Mouse (Mus musculus) neural tube, embryonic 14.5 days (tissue): ENCODE measurements around the gene Abcb5. TPM values are rescaled to one million over a fixed set of nuclear protein-coding genes. Genes with fewer than 3 reads are reported as not detected.

Experiments used
- ATAC-seq: fragments of 200-750 bp; cut with Nextera tagmentation; 2 replicates; pipeline ENCODE4 v1.8.0; 2017; ENCODE audit warnings: low read depth, mild to moderate bottlenecking, moderate TSS enrichment, moderate library complexity
- H3K27ac ChIP-seq: fragments of 300-500 bp; sonication (generic); 2 replicates; pipeline ENCODE4 v1.5.1; 2014; ENCODE audit warnings: low read depth, mild to moderate bottlenecking, control low read depth, low read length, moderate library complexity, mixed read lengths
- H3K27me3 ChIP-seq: fragments of 300-500 bp; sonication (generic); 2 replicates; pipeline ENCODE4 v1.6.1; 2014; ENCODE audit warnings: low read length; ENCODE audit not compliant: control insufficient read depth, insufficient read depth
- H3K36me3 ChIP-seq: fragments of 300-500 bp; sonication (generic); 2 replicates; pipeline ENCODE4 v1.6.1; 2014; ENCODE audit warnings: low read length, mixed read lengths; ENCODE audit not compliant: control insufficient read depth, insufficient read depth
- H3K4me1 ChIP-seq: fragments of 300-500 bp; sonication (generic); 2 replicates; pipeline ENCODE4 v1.6.1; 2014; ENCODE audit warnings: low read length; ENCODE audit not compliant: control insufficient read depth, insufficient read depth
- H3K4me2 ChIP-seq: fragments of 300-500 bp; sonication (generic); 2 replicates; pipeline ENCODE4 v1.6.1; 2014; ENCODE audit warnings: mild to moderate bottlenecking, low read depth, low read length, control low read depth
- H3K4me3 ChIP-seq: fragments of 300-500 bp; sonication (generic); 2 replicates; pipeline ENCODE4 v1.5.1; 2014; ENCODE audit warnings: low read depth, low read length, control low read depth, mixed read lengths
- H3K9ac ChIP-seq: fragments of 300-500 bp; sonication (generic); replicated peaks from 2 replicates; pipeline ENCODE4 v1.6.1; 2014; ENCODE audit warnings: low read depth, mild to moderate bottlenecking, control low read depth, low read length, mixed read lengths
- H3K9me3 ChIP-seq: fragments of 300-500 bp; sonication (generic); 2 replicates; pipeline ENCODE4 v1.6.1; 2016; ENCODE audit warnings: low read length; ENCODE audit not compliant: control insufficient read depth
- WGBS: fragments of 180-500 bp; shearing (Covaris S2); extraction: QIAGEN DNeasy Blood & Tissue Kit; methylation state at CpG from one replicate; pipeline ENCODE4 v1.1.7; 2014; 5-methylcytosine and 5-hydroxymethylcytosine counted together
- polyA plus RNA-seq: library from polyadenylated mRNA; unstranded; fragments of >200 nt; fragmentation: Nextera tagmentation; extraction: Ambion mirVana; gene quantifications from 2 replicates; pipeline ENCODE4 v1.2.1, GENCODE M21; 2014

Abcb5 gene
- polyA plus RNA-seq, 1 experiment from 2014 or later, result not detected

- no peak overlapping the region for H3K27ac ChIP-seq
- peaks cover 7% of the 10 kb centered on the region; the same call in 1 of the 2 replicates for H3K4me1 ChIP-seq
- H3K27me3 ChIP-seq, result peaks cover 46% of the 10 kb centered on the region
- no peak overlapping the region for H3K4me3 ChIP-seq
- no peaks in the 10 kb centered on the region for H3K36me3 ChIP-seq
- H3K9me3 ChIP-seq, result no peaks in the 10 kb centered on the region
- 2% methylated on average over 2 of the region's 2 CpGs for WGBS
- H3K4me2 ChIP-seq, result no peak overlapping the region
- no peak for ATAC-seq
- H3K9ac ChIP-seq, result no peak overlapping the region
These were observed 128.0 kb downstream of the Abcb5 start for GRCm38 (mm10) chr12:118838260-118838659.

GRCm38 (mm10) chr12:118837361-118837760 is 128.9 kb downstream of the Abcb5 start:
- 0 out of 2 replicates have a peak, but pooled peaks have one; percentile 5 for ATAC-seq
- Histone ChIP-seq H3K27ac (no peak overlapping the region), H3K4me3 (peak overlapping the region; percentile 36; the same call in 1 of the 2 replicates), H3K4me2 (peak overlapping the region; percentile 59), H3K9ac (no peak overlapping the region), H3K9me3 (no peaks in the 10 kb centered on the region), H3K27me3 (peaks cover 42% of the 10 kb centered on the region), H3K36me3 (no peaks in the 10 kb centered on the region), H3K4me1 (peaks cover 7% of the 10 kb centered on the region; the same call in 1 of the 2 replicates)
- 2% methylated on average over 11 of the region's 11 CpGs for WGBS

GRCm38 (mm10) chr12:118836411-118837341 is 129.5 kb downstream of the Abcb5 start:
- Histone ChIP-seq H3K9me3 (no peaks in the 10 kb centered on the region), H3K4me2 (peak overlapping the region; percentile 59), H3K27me3 (peaks cover 42% of the 10 kb centered on the region), H3K4me3 (peak overlapping the region; percentile 36), H3K4me1 (peaks cover 7% of the 10 kb centered on the region; the same call in 1 of the 2 replicates), H3K27ac (no peak overlapping the region), H3K36me3 (no peaks in the 10 kb centered on the region), H3K9ac (0 out of 2 replicates have a peak overlapping the region, but pooled peaks have one; percentile 28)
- peak; percentile 81; the same call in 1 of the 2 replicates for ATAC-seq
- under 1% methylated on average over 71 of the region's 72 CpGs for WGBS

- Histone ChIP-seq H3K9me3 (no peaks in the 10 kb centered on the region), H3K4me3 (no peak overlapping the region), H3K36me3 (no peaks in the 10 kb centered on the region), H3K9ac (no peak overlapping the region), H3K27me3 (no peaks in the 10 kb centered on the region; the same call in 1 of the 2 replicates), H3K4me1 (no peaks in the 10 kb centered on the region), H3K4me2 (no peak overlapping the region), H3K27ac (no peak overlapping the region)
- WGBS, result 20% methylated on average over 6 of the region's 6 CpGs
- no peak for ATAC-seq
These were observed 136.3 kb downstream of the Abcb5 start for GRCm38 (mm10) chr12:118829881-118830280.

Other genes with a start within 250 kb of the Abcb5 start
- 3.7 and 4.7 TPM in 2 replicates for gene Sp8, start 120.1 kb downstream of the Abcb5 start, polyA plus RNA-seq